Mouse (Mus musculus) stomach, postnatal 0 days (tissue): ENCODE measurements at regions not wholly inside any gene's neighbourhood (a gene's known extent, or its start where the extent isn't known, plus 50 kb on each side); places are given as distances from the start of the nearest gene placed in this dataset.

ENCODE experiments used
- ATAC-seq: fragments of 200-750 bp; cut with Nextera tagmentation; 2 replicates; pipeline ENCODE4 v1.8.0; 2017; ENCODE audit not compliant: low FRiP score, low TSS enrichment
- DNase-seq: peaks from one replicate; pipeline ENCODE4 v3.0.0-alpha.2; 2016; ENCODE audit warnings: low spot score
- H3K27ac ChIP-seq: fragments of 300-500 bp; sonication (generic); replicated peaks from 2 replicates; pipeline ENCODE4 v1.5.1; 2014; ENCODE audit warnings: mild to moderate bottlenecking, control low read depth
- H3K27me3 ChIP-seq: fragments of 300-500 bp; sonication (generic); 2 replicates; pipeline ENCODE4 v1.6.1; 2014; ENCODE audit warnings: low read length; ENCODE audit not compliant: control insufficient read depth, insufficient read depth
- H3K36me3 ChIP-seq: fragments of 300-500 bp; sonication (generic); 2 replicates; pipeline ENCODE4 v1.6.1; 2014; ENCODE audit warnings: low read length, mixed read lengths; ENCODE audit not compliant: control insufficient read depth, insufficient read depth
- H3K4me1 ChIP-seq: fragments of 300-500 bp; sonication (generic); replicated peaks from 2 replicates; pipeline ENCODE4 v1.6.1; 2014; ENCODE audit warnings: antibody characterized with exemption; ENCODE audit not compliant: control insufficient read depth, insufficient read depth
- H3K4me2 ChIP-seq: fragments of 300-500 bp; sonication (generic); replicated peaks from 2 replicates; pipeline ENCODE4 v1.6.1; 2014; ENCODE audit warnings: low read depth, mild to moderate bottlenecking, control low read depth, moderate library complexity
- H3K4me3 ChIP-seq: fragments of 300-500 bp; sonication (generic); 2 replicates; pipeline ENCODE4 v1.5.1; 2014; ENCODE audit warnings: low read depth, low read length, control low read depth
- H3K9ac ChIP-seq: fragments of 300-500 bp; sonication (generic); 2 replicates; pipeline ENCODE4 v1.6.1; 2014; ENCODE audit warnings: mild to moderate bottlenecking, low read length, control low read depth, mixed read lengths
- H3K9me3 ChIP-seq: fragments of 300-500 bp; sonication (generic); 2 replicates; pipeline ENCODE4 v1.6.1; 2016; ENCODE audit warnings: low read length; ENCODE audit not compliant: control insufficient read depth
- CTCF ChIP-seq: IDR thresholded peaks from 2 replicates; pipeline ENCODE4 v1.5.1; 2016; ENCODE audit warnings: antibody characterized with exemption, low read depth, mild to moderate bottlenecking, moderate library complexity
- EP300 ChIP-seq: optimal IDR thresholded peaks from 2 replicates; pipeline ENCODE3; 2016; ENCODE audit warnings: antibody characterized with exemption
- WGBS: fragments of 180-500 bp; shearing (Covaris S2); extraction: QIAGEN DNeasy Blood & Tissue Kit; methylation state at CpG from one replicate; pipeline ENCODE4 v1.1.7; 2014; 5-methylcytosine and 5-hydroxymethylcytosine counted together

GRCm38 (mm10) chr2:72541246-72541645 lies 65.3 kb downstream of the Cdca7 start:
- no peak overlapping the region for H3K27ac ChIP-seq
- ATAC-seq (no peak), DNase-seq (no peak)
- no peaks in the 10 kb centered on the region for H3K27me3 ChIP-seq
- no peak overlapping the region for H3K9ac ChIP-seq
- H3K9me3 ChIP-seq, result no peaks in the 10 kb centered on the region
- H3K36me3 ChIP-seq, result no peaks in the 10 kb centered on the region
- H3K4me1 ChIP-seq, result no peaks in the 10 kb centered on the region
- TF ChIP-seq CTCF, result no peak
- TF ChIP-seq EP300, result no peak
- H3K4me2 ChIP-seq, result no peak overlapping the region
- 72% methylated on average over 5 of the region's 5 CpGs for WGBS
- H3K4me3 ChIP-seq, result no peak overlapping the region

- no peak overlapping the region for H3K4me3 ChIP-seq
- WGBS, result 93% methylated on average over 1 of the region's 1 CpGs
- TF ChIP-seq CTCF (no peak), EP300 (no peak)
These were observed 69.5 kb downstream of the Cdca7 start for GRCm38 (mm10) chr2:72545453-72545852.

GRCm38 (mm10) chr2:72546476-72546875 lies 70.5 kb downstream of the Cdca7 start:
- no peak overlapping the region for H3K27ac ChIP-seq
- H3K4me1 ChIP-seq, result no peaks in the 10 kb centered on the region
- no peak overlapping the region for H3K4me3 ChIP-seq
- DNase-seq (no peak), ATAC-seq (no peak)
- H3K9me3 ChIP-seq, result no peaks in the 10 kb centered on the region
- H3K36me3 ChIP-seq, result no peaks in the 10 kb centered on the region
- 47% methylated on average over 5 of the region's 5 CpGs for WGBS
- no peak overlapping the region for H3K4me2 ChIP-seq
- no peak overlapping the region for H3K9ac ChIP-seq
- H3K27me3 ChIP-seq, result no peaks in the 10 kb centered on the region
- TF ChIP-seq EP300, result no peak
- no peak for TF ChIP-seq CTCF

More at GRCm38 (mm10) chr2:72545453-72545852, 69.5 kb downstream of the Cdca7 start:
- DNase-seq (no peak), ATAC-seq (no peak)
- Histone ChIP-seq H3K9ac (no peak overlapping the region), H3K27me3 (no peaks in the 10 kb centered on the region), H3K9me3 (no peaks in the 10 kb centered on the region), H3K4me2 (no peak overlapping the region), H3K4me1 (no peaks in the 10 kb centered on the region), H3K36me3 (no peaks in the 10 kb centered on the region), H3K27ac (no peak overlapping the region)

GRCm38 (mm10) chr2:72546963-72547362 lies 71.0 kb downstream of the Cdca7 start:
- WGBS, result 18% methylated on average over 4 of the region's 4 CpGs
- no peaks in the 10 kb centered on the region for H3K27me3 ChIP-seq
- no peaks in the 10 kb centered on the region for H3K4me1 ChIP-seq
- H3K27ac ChIP-seq, result no peak overlapping the region; the same call in 1 of the 2 replicates
- no peak overlapping the region for H3K4me3 ChIP-seq
- no peak overlapping the region for H3K4me2 ChIP-seq
- no peak for DNase-seq
- no peaks in the 10 kb centered on the region for H3K36me3 ChIP-seq
- no peak for TF ChIP-seq CTCF
- TF ChIP-seq EP300, result no peak
- ATAC-seq, result no peak
- no peaks in the 10 kb centered on the region for H3K9me3 ChIP-seq
- no peak overlapping the region for H3K9ac ChIP-seq

DNA sequence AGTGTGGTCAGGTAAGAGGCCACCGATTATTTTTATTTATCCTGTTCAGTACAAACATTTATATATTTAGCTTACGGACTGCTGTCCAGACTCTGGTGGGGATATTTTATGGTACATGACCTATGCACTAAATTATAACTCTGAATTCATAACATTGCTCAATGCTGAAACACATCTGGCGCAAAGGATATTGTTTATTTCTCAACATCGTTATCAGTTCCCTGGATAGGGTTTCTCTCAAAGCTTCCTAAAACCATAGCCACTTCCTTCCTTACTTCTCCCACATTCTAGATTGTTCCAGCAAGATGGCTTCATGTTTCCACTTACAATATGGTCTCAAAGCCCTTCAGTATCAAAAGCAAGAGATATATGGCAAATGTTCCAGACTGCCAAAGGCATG lies 75.3 kb downstream of the Cdca7 start:
- no peaks in the 10 kb centered on the region for H3K9me3 ChIP-seq
- H3K36me3 ChIP-seq, result no peaks in the 10 kb centered on the region
- DNase-seq (no peak), ATAC-seq (no peak)
- 55% methylated on average over 4 of the region's 4 CpGs for WGBS
- no peaks in the 10 kb centered on the region for H3K27me3 ChIP-seq
- no peaks in the 10 kb centered on the region for H3K4me1 ChIP-seq
- no peak overlapping the region for H3K27ac ChIP-seq
- no peak overlapping the region for H3K4me3 ChIP-seq
- TF ChIP-seq CTCF (no peak), EP300 (no peak)
- no peak overlapping the region for H3K4me2 ChIP-seq
- no peak overlapping the region for H3K9ac ChIP-seq

- Histone ChIP-seq H3K9ac (no peak overlapping the region), H3K27ac (no peak overlapping the region), H3K4me1 (no peaks in the 10 kb centered on the region), H3K27me3 (no peaks in the 10 kb centered on the region), H3K4me2 (no peak overlapping the region), H3K4me3 (no peak overlapping the region), H3K9me3 (no peaks in the 10 kb centered on the region), H3K36me3 (no peaks in the 10 kb centered on the region)
- no peak for DNase-seq
- 52% methylated on average over 5 of the region's 5 CpGs for WGBS
- TF ChIP-seq EP300 (no peak), CTCF (no peak)
- ATAC-seq, result no peak
These were observed 78.6 kb downstream of the Cdca7 start for GRCm38 (mm10) chr2:72554603-72555002.
